Mouse (Mus musculus): ENCODE data around the gene Btbd11.
"Not testable (repeated sequence)": the region's sequence is repeated elsewhere in the genome, so short reads cannot be mapped to it uniquely, and the experiment has no call there.

Btbd11 gene

GRCm38 (mm10) chr10:85694429-85694828, 307.8 kb downstream of the Btbd11 start:
- not testable (repeated sequence) for DNase-seq

DNA sequence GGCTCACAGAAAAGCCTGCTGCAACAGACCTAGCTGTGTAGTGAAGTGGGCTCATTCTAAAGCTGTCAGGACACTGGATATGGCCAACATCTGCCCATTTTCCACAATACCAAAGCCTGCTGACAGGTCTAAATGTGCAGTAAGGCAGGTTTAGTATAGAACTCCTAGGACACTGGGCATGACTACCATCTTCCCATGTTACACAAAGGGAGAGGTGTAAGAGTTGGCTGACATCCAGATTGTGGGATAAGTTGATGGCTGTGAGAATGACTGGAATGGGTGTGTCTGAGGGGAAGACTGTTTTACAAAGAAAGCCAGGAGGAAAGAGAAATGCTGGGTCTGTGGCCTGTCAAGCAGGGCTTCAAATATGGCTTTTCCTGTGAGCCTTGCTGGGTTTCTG, 313.1 kb downstream of the Btbd11 start:
- DNase-seq, result no peak

DNA sequence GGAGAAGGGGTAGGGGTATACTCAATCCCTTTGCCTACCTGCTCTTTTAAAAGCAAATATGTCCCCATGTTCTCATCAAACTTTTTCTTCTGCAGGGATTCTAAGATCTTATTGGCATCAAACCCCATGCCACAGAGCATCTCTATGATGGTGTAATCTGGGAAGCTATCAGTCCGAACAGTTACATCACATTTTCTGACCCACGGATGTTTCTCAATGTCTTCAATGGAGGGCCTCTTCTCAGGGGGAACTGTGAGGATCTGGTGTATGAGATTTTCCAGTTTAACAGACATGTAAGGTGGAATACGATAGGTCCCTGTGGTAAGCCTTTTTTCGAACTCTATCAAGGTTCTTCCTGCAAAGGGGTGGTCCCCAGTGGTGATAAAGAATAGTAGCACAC, 323.2 kb downstream of the Btbd11 start:
- DNase-seq, result not testable (repeated sequence)

Data from cerebellum, postnatal 36 days (tissue).